Mouse (Mus musculus) cerebellum, adult 2 months (tissue): ENCODE data around the gene Ccdc124.

Source experiments
- CTCF ChIP-seq: fragments of 200-500 bp; IDR thresholded peaks from 2 replicates; pipeline ENCODE4 v1.5.1; 2011; ENCODE audit warnings: low read depth, mild to moderate bottlenecking, control low read depth, low read length, moderate library complexity, borderline replicate concordance; ENCODE audit not compliant: insufficient read depth
- POLR2A ChIP-seq: fragments of 200-500 bp; IDR thresholded peaks from 2 replicates; pipeline ENCODE4 v1.6.1; 2011; ENCODE audit warnings: low read length, control low read depth, borderline replicate concordance; ENCODE audit not compliant: insufficient read depth

DNA sequence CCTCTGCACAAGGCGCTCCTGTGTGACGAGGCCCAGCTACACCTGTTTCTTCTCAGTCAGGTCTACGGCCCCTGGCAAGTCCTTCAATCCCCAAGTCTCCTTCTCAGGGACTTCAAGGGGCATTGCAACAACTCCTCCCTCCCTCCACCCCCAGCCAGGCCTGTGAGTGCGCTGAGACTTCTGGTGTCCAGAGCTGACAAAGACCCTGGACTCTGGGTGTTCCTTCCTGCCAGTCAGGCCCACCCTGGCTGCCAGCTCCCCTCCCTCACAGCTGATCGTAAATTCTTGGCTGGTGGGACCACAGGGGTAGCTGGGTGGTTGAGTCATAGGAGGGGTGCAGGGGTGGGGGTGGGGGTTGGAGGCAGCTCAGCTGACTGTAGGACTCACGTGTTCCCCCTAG is 21.9 kb downstream of the Ccdc124 start:
- TF ChIP-seq CTCF (no peak), POLR2A (no peak)
